Mouse (Mus musculus) R1 (cell line): ENCODE measurements around the gene Aqp7.
A peak's percentile ranks its signal among the peaks of the same experiment; 100 is the strongest.

Experiments
- DNase-seq: peaks from one replicate; pipeline ENCODE4 v3.0.0-alpha.2; 2018; ENCODE audit warnings: low read depth, low spot score

Aqp7 gene

GRCm38 (mm10) chr4:41000842-41001639 is 46.9 kb downstream of the Aqp7 start:
- peak; percentile 70 for DNase-seq

- DNase-seq, result no peak
Measured at GRCm38 (mm10) chr4:41000271-41000670, 47.7 kb downstream of the Aqp7 start.

- DNase-seq, result no peak
Measured at GRCm38 (mm10) chr4:40997916-40998315, 50.0 kb downstream of the Aqp7 start.

- no peak for DNase-seq
Measured at GRCm38 (mm10) chr4:40996302-40996701, 51.6 kb downstream of the Aqp7 start.

GRCm38 (mm10) chr4:40989633-40990032 is 58.3 kb downstream of the Aqp7 start:
- no peak for DNase-seq

- no peak for DNase-seq
Measured at GRCm38 (mm10) chr4:40983686-40984085, 64.3 kb downstream of the Aqp7 start.
